Mouse (Mus musculus) embryonic facial prominence, embryonic 12.5 days (tissue): ENCODE data around the gene Parp8. TPM values are rescaled to one million over a fixed set of nuclear protein-coding genes. Genes with fewer than 3 reads are reported as not detected.

Source experiments
- polyA plus RNA-seq: library from polyadenylated mRNA; unstranded; fragments of >200 nt; fragmentation: Nextera tagmentation; extraction: Ambion mirVana; gene quantifications from 2 replicates; pipeline ENCODE4 v1.2.1, GENCODE M21; 2016

Gene Parp8
- polyA plus RNA-seq, 1 experiment from 2014 or later, result 20.8 TPM

Other genes with a start within 250 kb of the Parp8 start
- gene Emb, start 183.0 kb upstream of the Parp8 start, polyA plus RNA-seq, result 28.9 and 32.8 TPM in 2 replicates
- gene Gm17509, start 195.5 kb upstream of the Parp8 start, polyA plus RNA-seq, result 0.33 and 0.46 TPM in 2 replicates